Mouse (Mus musculus): ENCODE data around the gene Ttll10. TPM values are rescaled to one million over a fixed set of nuclear protein-coding genes. Genes with fewer than 3 reads are reported as not detected.

Ttll10 gene
- total and polyA plus RNA-seq, 2 experiments from 2014 or later = 1.9 TPM; not detected in 1

DNA sequence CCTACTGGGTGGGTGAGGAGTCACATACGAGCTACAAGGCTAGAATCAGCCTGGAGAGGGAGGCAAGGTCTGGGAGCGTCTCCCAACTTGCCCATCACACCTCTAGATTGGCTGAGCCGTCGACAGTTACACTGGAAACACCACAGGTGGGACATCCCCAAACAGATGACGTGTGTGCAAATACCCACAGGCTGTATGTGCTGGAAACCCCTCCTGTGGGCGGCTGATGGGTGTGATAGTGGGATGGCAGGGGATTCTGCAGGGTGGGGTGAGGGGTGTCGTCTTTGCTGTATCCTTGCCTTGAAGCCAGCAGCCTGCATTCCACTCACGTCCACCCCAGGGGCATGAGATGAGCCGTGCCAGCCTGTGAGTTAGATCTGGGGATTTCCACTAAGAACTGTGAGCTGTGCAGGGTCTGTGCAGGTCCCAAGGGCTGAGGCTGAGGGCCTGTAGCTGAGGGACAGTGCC is 28.5 kb downstream of the Ttll10 start:
- Histone ChIP-seq H3K9ac (replicated peaks; ENCODE audit: low read length, poor library complexity, severe bottlenecking) (peak overlapping the region; percentile 54), H3K27ac (ENCODE audit: low read depth, low read length) (peak overlapping the region; percentile 83), H3K36me3 (ENCODE audit: insufficient read depth, low read length) (peaks cover 17% of the 10 kb centered on the region; the same call in 1 of the 2 replicates), H3K27me3 (ENCODE audit: insufficient read depth, low read length) (peaks cover 9% of the 10 kb centered on the region), H3K4me2 (ENCODE audit: low read depth, low read length, poor library complexity, severe bottlenecking) (peak overlapping the region; percentile 86), H3K4me1 (ENCODE audit: insufficient read depth, low read length) (peaks cover 25% of the 10 kb centered on the region), H3K4me3 (ENCODE audit: low read depth, low read length) (peak overlapping the region; percentile 49), H3K9me3 (ENCODE audit: low read length) (no peaks in the 10 kb centered on the region)
- no peak for DNase-seq (ENCODE audit: low spot score)
- ATAC-seq (ENCODE audit: low FRiP score) = 0 out of 2 replicates have a peak, but pooled peaks have one; percentile 22
- 35% methylated on average over 9 of the region's 9 CpGs for WGBS
- TF ChIP-seq CTCF (IDR thresholded peaks at IDR 0.05) = peak; percentile 41

DNA sequence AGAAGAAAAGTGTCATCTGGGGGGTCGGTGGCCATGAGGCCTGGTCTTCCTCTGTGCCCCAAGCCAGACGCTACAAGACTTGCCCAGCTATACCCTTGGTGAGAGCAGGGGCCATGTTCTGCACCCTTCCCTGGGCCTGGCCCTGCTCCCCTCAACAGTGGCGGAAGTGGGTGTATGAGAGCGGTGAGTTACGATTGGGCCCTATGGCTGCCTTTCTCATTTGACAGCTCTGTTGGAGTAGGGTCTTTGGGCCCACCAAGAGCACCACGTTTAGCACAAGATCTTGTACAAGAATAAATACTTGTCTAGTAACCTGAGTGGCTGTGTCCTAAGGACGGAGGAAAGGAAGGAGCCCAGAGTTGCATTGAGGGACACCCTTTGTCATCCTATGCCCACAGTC is 30.6 kb downstream of the Ttll10 start:
- Histone ChIP-seq H3K9ac (replicated peaks; ENCODE audit: low read length, poor library complexity, severe bottlenecking) (no peak overlapping the region), H3K36me3 (ENCODE audit: insufficient read depth, low read length) (peaks cover 19% of the 10 kb centered on the region; the same call in 1 of the 2 replicates), H3K4me2 (ENCODE audit: low read depth, low read length, poor library complexity, severe bottlenecking) (no peak overlapping the region), H3K4me3 (ENCODE audit: low read depth, low read length) (no peak overlapping the region), H3K4me1 (ENCODE audit: insufficient read depth, low read length) (peaks cover 21% of the 10 kb centered on the region), H3K27ac (ENCODE audit: low read depth, low read length) (no peak overlapping the region), H3K27me3 (ENCODE audit: insufficient read depth, low read length) (no peaks in the 10 kb centered on the region), H3K9me3 (ENCODE audit: low read length) (no peaks in the 10 kb centered on the region)
- TF ChIP-seq CTCF (IDR thresholded peaks at IDR 0.05) = no peak
- ATAC-seq (ENCODE audit: low FRiP score) = no peak
- no peak for DNase-seq (ENCODE audit: low spot score)
- 94% methylated on average over 7 of the region's 7 CpGs for WGBS

DNA sequence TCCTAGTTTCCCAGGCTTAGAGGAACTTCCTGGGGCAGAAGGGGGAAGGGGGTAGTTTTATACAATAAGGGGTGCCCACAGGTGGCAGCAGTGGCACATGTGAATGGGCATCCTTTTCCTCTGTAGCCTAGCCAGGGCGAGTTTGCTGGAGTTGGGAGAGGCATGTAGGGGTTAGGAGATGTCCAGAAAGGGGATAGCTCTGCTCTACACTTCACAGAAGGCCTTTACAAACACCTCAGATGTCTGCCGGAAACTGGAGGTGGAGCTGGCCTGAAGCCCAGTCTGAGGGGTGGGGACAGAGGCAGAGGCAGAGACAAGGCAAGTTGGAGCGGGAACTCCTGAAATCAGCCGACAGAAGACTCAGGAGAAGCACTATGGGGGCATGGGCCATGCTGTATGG is 33.2 kb downstream of the Ttll10 start, which contains the start of gene Tnfrsf18:
Gene Tnfrsf18 (plus strand): TSS at position 152 of the 400 bp plus-strand sequence.
- DNase-seq (ENCODE audit: low spot score) (no peak), ATAC-seq (ENCODE audit: low FRiP score) (no peak)
- H3K4me1 ChIP-seq (ENCODE audit: insufficient read depth, low read length) = peaks cover 10% of the 10 kb centered on the region

DNA sequence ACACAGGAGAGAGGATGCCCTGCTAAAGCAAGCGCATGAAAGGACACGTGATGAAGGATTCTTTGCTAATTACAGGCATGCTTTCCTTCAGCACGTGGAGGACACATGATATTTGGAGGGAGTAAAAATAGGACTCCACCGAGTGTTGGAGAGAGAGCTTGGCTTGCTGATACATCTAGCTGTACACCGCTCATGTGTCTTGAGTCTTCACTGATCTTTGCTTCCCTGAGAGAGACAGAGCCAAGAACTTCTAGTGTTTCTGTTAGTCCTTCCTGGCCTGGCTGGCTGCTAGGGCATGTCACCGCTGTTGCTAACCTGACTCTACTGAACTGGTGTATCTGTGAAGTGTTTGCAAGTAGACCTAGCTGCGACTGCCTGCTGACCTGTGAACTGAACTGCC is 35.0 kb downstream of the Ttll10 start:
- ATAC-seq (ENCODE audit: low FRiP score) (no peak), DNase-seq (ENCODE audit: low spot score) (no peak)
- no peaks in the 10 kb centered on the region for H3K27me3 ChIP-seq (ENCODE audit: insufficient read depth, low read length)
- H3K9ac ChIP-seq (replicated peaks; ENCODE audit: low read length, poor library complexity, severe bottlenecking) = no peak overlapping the region
- TF ChIP-seq CTCF (IDR thresholded peaks at IDR 0.05) = no peak
- no peaks in the 10 kb centered on the region for H3K4me1 ChIP-seq (ENCODE audit: insufficient read depth, low read length)
- H3K36me3 ChIP-seq (ENCODE audit: insufficient read depth, low read length) = peaks cover 21% of the 10 kb centered on the region
- 91% methylated on average over 7 of the region's 7 CpGs for WGBS
- H3K27ac ChIP-seq (ENCODE audit: low read depth, low read length) = no peak overlapping the region
- no peaks in the 10 kb centered on the region for H3K9me3 ChIP-seq (ENCODE audit: low read length)
- H3K4me3 ChIP-seq (ENCODE audit: low read depth, low read length) = no peak overlapping the region
- no peak overlapping the region for H3K4me2 ChIP-seq (ENCODE audit: low read depth, low read length, poor library complexity, severe bottlenecking)

More for the DNA sequence above, 33.2 kb downstream of the Ttll10 start, which contains the start of gene Tnfrsf18:
- Histone ChIP-seq H3K9ac (replicated peaks; ENCODE audit: low read length, poor library complexity, severe bottlenecking) (no peak within 1 kb of the TSS), H3K36me3 (ENCODE audit: insufficient read depth, low read length) (peaks cover 21% of the 10 kb centered on the region), H3K27me3 (ENCODE audit: insufficient read depth, low read length) (no peaks in the 10 kb centered on the region), H3K4me3 (ENCODE audit: low read depth, low read length) (no peak within 1 kb of the TSS), H3K4me2 (ENCODE audit: low read depth, low read length, poor library complexity, severe bottlenecking) (no peak within 1 kb of the TSS), H3K27ac (ENCODE audit: low read depth, low read length) (no peak within 1 kb of the TSS), H3K9me3 (ENCODE audit: low read length) (no peaks in the 10 kb centered on the region)
- 66% methylated on average over 4 of the region's 4 CpGs for WGBS
- no peak for TF ChIP-seq CTCF (IDR thresholded peaks at IDR 0.05)

DNA sequence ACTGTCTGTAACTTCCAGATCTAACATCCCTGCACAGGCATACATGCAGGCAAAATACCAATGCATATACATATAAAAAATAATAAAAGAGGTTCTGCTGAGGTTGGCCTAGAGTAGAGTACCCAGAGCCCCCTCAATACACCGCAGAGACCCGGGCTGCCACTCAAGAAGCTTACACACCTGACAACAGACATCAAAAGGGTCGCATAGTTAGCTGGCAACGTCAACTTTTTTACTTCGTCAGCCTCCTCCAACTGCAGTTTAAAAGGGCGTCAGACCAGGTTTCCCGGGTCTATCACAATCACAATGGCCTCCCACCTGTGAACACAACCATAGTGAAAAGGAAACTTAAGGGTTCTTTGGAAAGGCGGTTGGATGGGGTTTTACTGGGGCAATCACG is 35.7 kb downstream of the Ttll10 start:
- WGBS = 86% methylated on average over 9 of the region's 9 CpGs

DNA sequence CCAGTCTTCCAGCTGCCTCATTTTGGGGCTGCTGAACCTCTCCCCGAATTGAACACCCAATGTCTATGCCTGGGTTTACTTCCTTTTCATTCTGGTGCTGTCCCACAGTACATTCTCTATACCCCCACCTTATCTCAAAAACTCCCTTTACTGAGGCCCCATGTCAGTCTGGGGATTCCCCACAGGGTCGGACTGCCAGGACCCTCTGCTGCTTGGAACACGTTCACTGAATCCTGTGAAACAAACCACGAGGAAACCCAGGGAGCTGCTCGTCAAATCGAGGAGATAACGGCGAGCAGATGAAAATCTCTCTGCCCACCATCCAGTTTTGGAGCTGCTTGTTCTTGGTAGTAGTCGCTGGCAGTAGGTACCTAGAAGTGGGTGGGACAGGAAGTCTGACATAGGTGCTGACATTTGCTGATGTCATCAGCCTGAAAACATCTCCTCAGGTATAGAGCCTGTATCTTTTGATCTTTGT is 37.2 kb downstream of the Ttll10 start:
- ATAC-seq (ENCODE audit: low FRiP score) (no peak), DNase-seq (ENCODE audit: low spot score) (no peak)
- Histone ChIP-seq H3K27me3 (ENCODE audit: insufficient read depth, low read length) (no peaks in the 10 kb centered on the region), H3K4me1 (ENCODE audit: insufficient read depth, low read length) (no peaks in the 10 kb centered on the region), H3K4me3 (ENCODE audit: low read depth, low read length) (no peak overlapping the region), H3K27ac (ENCODE audit: low read depth, low read length) (no peak overlapping the region), H3K4me2 (ENCODE audit: low read depth, low read length, poor library complexity, severe bottlenecking) (no peak overlapping the region), H3K9ac (replicated peaks; ENCODE audit: low read length, poor library complexity, severe bottlenecking) (no peak overlapping the region), H3K36me3 (ENCODE audit: insufficient read depth, low read length) (peaks cover 8% of the 10 kb centered on the region), H3K9me3 (ENCODE audit: low read length) (no peaks in the 10 kb centered on the region)
- no peak for TF ChIP-seq CTCF (IDR thresholded peaks at IDR 0.05)
- WGBS = 84% methylated on average over 9 of the region's 9 CpGs

More for the DNA sequence above, 35.7 kb downstream of the Ttll10 start:
- ATAC-seq (ENCODE audit: low FRiP score) (no peak), DNase-seq (ENCODE audit: low spot score) (no peak)
- no peaks in the 10 kb centered on the region for H3K9me3 ChIP-seq (ENCODE audit: low read length)
- H3K4me1 ChIP-seq (ENCODE audit: insufficient read depth, low read length) = no peaks in the 10 kb centered on the region
- no peaks in the 10 kb centered on the region for H3K27me3 ChIP-seq (ENCODE audit: insufficient read depth, low read length)
- H3K4me2 ChIP-seq (ENCODE audit: low read depth, low read length, poor library complexity, severe bottlenecking) = no peak overlapping the region
- TF ChIP-seq CTCF (IDR thresholded peaks at IDR 0.05) = no peak
- no peak overlapping the region for H3K4me3 ChIP-seq (ENCODE audit: low read depth, low read length)
- peaks cover 21% of the 10 kb centered on the region for H3K36me3 ChIP-seq (ENCODE audit: insufficient read depth, low read length)
- no peak overlapping the region for H3K9ac ChIP-seq (replicated peaks; ENCODE audit: low read length, poor library complexity, severe bottlenecking)
- H3K27ac ChIP-seq (ENCODE audit: low read depth, low read length) = no peak overlapping the region
